ENCODE assay signal across 1 mouse cellular context in genomic region chr19:10560108-10560507, GRCm38 (mm10).
TF ChIP-seq lines count a peak whose summit lies in the region.

No protein-coding gene starts in this region.

TF ChIP-seq in MEL, 35 proteins besides CTCF, POLR2A, EP300 and RAD21:
- peak; percentile 38; the same call in 1 of the 2 replicates for TF ChIP-seq ZC3H11A (IDR thresholded peaks at IDR 0.05; ENCODE audit: low read depth, low read length)
- TF ChIP-seq MAZ (IDR thresholded peaks at IDR 0.05; ENCODE audit: low read depth, low read length), result no peak
- no peak for TF ChIP-seq CHD2 (IDR thresholded peaks at IDR 0.05; ENCODE audit: low read length)
- no peak for TF ChIP-seq KAT2A (conservative IDR thresholded peaks at IDR 0.05; ENCODE audit: low read depth, low read length)
- TF ChIP-seq ETS1 (IDR thresholded peaks at IDR 0.05; ENCODE audit: low read depth, low read length), result no peak
- no peak for TF ChIP-seq POLR2AphosphoS5 (IDR thresholded peaks at IDR 0.05; ENCODE audit: borderline replicate concordance, low read depth, low read length)
- TF ChIP-seq ZNF384 (IDR thresholded peaks at IDR 0.05; ENCODE audit: low read depth, low read length), result peak; percentile 59; the same call in 1 of the 2 replicates
- no peak for TF ChIP-seq CHD1 (IDR thresholded peaks at IDR 0.05; ENCODE audit: low read depth, low read length)
- TF ChIP-seq MXI1 (IDR thresholded peaks at IDR 0.05; ENCODE audit: low read depth, low read length), result no peak
- TF ChIP-seq SMC3 (IDR thresholded peaks at IDR 0.05; ENCODE audit: low read depth, low read length), result peak; percentile 41
